Mouse (Mus musculus) spleen, postnatal 14 days (tissue): ENCODE results near the gene 1600002K03Rik.

Experiments
- DNase-seq, 2 experiments: peaks; one replicate each; pipeline ENCODE4 v3.0.0; 2021 to 2022; ENCODE audit warnings: low spot score in 2 of 2

The 1600002K03Rik gene

DNA sequence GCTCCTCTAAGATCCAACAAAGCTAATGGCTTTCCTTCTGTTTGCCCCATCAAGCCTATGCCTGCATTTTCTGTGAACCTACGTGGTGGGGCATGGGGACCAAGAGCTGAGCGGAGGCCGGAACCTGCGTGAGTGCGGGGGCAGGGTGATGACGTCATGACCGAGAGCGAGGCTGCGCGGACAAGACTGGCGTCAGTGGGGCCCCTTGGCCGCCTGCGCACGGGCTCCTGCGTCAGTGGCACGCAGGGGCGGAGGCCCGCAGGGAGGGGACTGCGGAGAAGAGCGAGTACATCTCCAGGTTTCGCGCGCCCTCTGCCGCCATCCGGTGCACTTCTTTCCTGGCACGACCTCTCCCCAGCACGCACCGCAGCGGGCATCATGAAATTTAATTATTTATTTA lies 31.5 kb upstream of the 1600002K03Rik start:
- DNase-seq, result peak; percentile 89 to 93

GRCm38 (mm10) chr10:80141786-80142529 lies 30.8 kb upstream of the 1600002K03Rik start:
- DNase-seq, result peak; percentile 83 to 87

DNA sequence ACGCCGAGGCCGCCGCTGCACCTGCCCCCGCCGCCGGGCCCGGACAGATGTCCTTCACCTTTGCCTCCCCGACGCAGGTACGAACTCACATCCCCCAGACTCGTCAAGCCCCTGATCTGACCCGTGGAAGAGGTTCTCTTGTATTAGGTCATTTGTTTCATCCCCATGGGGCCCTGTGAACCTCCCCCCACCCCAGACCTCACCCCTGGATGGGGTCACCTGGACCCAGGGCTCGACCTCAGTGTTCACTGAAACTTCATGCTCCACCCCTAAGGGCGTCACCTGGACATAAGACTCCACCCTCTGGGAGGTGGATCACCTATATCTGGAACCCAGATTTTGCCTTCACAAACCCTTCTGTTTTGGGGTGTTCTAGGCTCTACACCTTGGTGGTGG lies 30.2 kb upstream of the 1600002K03Rik start:
- no peak for DNase-seq

- no peak for DNase-seq
Measured at GRCm38 (mm10) chr10:80143664-80144063, 29.1 kb upstream of the 1600002K03Rik start.

- no peak for DNase-seq
Measured at GRCm38 (mm10) chr10:80144159-80144558, 28.6 kb upstream of the 1600002K03Rik start.

DNA sequence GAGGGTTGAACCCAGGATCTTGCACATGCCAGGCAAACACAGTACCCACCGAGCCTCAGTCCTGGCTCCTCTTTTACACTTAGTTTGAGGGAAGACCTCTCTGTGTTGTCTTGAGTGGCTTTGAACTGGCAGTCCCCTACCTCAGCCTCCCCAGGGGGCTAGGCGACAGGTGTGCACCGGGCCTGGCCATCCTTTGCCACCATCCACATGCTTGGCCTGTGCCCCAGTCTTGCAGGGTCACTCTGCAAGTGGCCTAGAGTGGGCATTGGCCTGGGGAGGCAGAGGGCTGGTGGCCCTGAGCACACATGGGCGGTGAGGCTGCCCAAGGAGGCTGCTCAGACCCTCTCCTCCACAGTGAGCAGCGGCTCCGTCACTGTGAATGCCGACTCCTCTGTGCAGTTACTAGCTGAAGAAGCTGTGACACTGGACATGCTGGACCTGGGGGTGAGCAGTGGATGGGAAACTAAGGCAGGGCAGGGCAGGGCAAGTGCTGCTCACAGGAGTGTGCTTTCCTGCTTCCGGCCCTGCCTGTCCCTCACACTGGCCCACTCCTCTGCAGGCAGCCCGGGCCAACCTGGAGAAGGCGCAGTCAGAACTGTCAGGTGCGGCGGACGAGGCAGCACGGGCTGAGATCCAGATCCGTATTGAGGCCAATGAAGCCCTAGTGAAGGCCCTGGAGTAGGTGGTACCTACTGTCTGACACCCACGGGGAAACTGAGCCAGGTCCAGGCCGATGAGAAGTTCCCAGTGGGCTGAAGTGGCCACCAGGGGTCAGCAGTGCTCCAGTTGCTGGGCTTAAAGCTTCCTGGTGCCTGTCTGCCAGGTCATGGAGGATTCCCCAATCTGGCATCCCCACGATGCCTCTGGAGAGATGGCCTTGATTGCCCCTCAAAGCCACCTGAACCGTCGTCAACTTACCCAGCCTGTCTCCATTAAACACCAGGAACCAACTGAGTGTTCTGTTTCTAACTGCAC lies 27.6 kb upstream of the 1600002K03Rik start:
- DNase-seq, result peak; percentile 67 to 75

DNA sequence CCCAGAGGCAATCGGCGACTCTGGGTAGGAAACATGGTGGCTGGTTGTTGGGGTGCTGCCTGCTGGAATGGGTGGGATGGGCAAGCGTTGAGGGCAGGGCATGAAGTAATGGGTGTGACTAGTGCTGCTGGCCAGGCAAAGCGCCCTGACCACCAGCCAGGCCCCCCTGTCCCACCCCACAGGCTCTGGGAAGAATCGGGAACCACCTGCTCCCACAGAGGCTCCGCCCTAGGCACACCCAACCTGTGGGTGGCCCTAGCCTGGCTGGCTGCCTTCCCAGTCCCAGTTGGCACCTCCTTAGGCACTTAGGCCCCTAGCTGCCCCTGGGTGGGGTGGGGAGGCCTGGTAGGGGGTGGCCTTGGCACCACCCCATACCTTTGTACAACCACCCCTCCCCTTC lies 26.8 kb upstream of the 1600002K03Rik start:
- DNase-seq, result peak in 1 of 2 experiments; percentile 48

GRCm38 (mm10) chr10:80146568-80147011 lies 26.2 kb upstream of the 1600002K03Rik start:
- no peak for DNase-seq

- no peak for DNase-seq
Measured at GRCm38 (mm10) chr10:80147146-80147718, 25.5 kb upstream of the 1600002K03Rik start.

DNA sequence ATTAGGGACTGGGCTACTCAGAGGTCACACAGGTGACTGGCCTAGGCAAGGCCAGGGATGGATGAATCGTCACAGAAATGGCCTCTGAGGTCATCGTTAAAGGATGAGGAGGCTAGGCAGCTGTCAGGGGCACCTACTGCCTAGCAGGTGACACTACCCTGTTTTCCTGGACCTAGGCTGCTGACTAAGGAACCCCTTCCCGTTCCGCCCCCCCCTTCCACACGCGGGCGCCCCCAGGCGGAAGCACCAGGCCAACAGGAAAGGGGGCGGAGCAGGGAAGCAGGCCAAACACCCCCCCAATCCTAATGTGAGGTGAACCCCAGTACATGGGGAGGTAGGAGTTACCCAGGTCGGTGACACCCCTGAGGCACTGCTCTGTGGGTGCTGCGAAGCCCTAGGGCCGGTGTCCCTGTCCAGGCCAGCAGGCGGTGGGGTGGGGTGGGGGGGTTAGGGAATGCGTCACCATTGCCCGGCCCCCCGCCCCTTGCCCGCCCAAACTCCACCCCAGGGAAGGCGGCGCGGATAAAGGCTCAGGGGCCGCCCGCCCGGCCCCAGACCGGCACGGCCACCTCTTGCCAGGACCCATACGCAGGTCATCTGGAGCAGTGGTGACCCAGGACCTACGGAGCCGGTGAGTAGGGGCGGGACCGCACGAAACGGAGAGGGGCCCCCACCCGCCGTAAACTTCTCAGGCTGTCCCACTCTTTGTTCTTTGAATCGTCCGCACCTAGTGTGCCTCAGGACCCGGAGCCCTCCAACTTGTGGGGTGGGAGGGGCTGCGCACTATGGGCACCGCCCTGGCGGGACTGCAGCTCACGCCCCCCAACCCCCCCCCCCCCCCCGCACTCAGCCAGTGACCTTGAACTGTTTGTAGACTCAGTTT lies 24.8 kb upstream of the 1600002K03Rik start, which contains the start of gene Midn:
Gene Midn (plus strand): TSS at position 554 of the 883 bp plus-strand sequence.
- DNase-seq, result peak; percentile 52 to 54

DNA sequence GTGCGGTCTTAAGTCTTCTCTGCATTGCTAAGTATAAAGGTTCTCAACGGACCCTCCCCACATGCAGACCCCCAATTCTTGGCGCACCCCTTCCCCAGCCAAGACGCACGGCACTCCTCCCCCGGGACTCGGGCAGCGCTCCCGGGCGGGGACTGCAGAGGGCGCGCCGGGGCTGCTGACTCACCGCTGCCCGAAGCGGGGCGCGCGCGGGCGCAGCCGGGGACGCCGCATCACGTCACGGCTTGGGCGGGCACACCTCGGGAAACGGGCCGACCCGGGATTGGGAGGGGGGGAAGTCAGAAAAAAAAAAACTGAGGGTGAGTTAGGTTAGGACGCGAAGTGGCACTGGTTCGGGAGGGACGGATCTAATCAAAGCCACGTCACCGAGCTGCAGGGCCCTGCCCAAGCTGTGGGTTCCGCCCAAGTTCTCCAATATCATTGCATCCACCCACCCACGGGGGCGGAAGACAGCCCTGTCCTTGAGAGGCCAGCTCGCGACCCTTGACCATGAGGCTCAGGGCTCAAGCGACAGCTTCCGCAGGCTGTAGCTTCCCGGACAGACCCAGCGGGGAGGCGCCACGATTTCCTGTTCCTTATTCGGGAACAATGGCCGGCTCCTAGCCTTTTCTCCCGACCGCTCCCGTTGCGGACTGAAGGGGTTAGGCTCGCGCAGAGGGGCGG lies 24.0 kb upstream of the 1600002K03Rik start:
- peak; percentile 87 to 91 for DNase-seq

DNA sequence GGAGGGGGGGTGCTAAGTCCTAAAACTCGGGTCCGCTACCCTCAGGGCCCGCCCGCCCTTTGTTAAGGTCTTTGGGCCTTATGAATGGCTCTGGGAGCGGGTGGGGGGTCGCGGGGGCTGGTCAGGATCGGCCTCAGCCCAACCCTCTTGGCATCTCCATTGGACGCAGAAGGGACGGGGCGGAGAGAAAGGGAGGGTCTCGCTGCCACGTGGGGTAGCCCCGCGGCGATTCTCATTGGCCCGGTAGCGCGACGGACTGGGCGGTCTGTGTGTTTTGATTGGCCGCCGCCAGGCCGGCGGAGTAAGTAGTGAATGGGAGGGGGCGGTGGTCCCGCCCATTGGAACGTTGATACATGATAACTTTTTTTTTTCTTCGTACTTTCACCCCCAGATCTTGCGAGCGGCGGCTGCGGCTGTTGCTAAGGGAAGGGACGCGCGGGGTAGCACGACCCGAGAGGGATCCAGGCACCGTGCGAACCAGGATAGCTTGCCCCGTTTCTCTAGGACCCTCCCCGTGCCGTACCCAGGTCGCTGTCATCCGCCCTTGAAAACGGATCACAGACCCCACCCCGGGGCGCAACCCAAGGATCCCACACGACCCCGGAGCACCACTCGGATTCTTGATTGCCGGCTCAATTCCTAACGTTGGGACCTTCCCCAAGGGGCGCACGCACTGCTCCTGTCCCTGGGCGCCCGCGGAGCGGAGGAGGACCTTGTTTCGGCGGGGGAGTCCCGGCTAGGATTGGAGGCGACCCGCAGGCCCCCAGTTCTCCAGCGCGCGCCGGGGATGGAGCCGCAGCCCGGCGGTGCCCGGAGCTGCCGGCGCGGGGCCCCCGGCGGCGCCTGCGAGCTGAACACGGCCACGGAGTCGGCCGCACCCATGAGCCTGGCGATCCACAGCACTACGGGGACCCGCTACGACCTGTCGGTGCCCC lies 23.2 kb upstream of the 1600002K03Rik start:
- DNase-seq, result peak; percentile 91

DNA sequence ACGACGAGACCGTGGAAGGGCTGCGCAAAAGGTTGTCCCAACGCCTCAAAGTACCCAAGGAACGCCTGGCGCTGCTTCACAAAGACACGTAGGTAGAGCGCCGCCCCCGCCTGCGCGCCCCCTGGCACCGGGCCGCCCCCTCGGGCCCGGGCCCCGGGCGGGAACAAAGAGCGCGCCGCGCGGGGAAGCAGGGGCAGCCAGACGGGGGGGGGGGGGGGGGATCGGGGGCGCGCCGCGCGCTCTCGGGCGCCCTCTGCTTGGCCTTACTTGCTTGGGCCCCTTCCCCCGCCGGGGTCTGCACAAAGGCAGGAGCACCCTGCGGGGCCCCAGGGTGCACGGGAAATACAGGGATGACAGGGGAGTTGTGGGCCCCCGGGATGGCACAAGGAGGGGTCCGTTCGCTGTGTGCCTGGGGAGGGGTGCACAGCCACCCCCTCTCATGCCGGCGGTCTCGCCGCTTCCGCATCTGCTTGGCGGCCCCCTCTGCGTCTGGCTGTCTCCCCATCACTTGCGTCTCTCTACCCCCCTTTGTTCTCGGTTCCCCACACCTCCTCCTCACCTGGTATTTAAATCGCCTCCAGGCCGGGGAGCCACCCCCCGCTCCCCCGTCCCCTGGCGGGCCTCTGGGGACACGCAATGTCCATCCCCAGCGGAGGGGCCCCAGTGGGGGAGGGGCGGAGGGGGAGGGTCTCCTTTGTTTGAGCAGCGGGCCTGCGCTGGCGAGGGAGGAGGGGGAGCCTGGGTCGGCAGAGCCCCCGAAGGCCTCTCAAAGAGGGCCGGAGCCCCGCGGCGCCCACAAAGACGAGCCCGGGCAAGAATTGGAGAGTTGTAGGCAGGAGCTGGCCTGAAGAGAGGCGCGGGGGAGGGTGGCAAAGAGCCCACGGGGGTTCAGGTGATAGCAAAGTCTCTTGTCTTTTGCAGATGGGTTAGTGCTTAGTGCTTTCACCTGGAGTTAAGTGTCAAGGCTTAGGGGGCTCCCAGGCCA lies 22.2 kb upstream of the 1600002K03Rik start:
- DNase-seq, result peak; percentile 40 to 58

DNA sequence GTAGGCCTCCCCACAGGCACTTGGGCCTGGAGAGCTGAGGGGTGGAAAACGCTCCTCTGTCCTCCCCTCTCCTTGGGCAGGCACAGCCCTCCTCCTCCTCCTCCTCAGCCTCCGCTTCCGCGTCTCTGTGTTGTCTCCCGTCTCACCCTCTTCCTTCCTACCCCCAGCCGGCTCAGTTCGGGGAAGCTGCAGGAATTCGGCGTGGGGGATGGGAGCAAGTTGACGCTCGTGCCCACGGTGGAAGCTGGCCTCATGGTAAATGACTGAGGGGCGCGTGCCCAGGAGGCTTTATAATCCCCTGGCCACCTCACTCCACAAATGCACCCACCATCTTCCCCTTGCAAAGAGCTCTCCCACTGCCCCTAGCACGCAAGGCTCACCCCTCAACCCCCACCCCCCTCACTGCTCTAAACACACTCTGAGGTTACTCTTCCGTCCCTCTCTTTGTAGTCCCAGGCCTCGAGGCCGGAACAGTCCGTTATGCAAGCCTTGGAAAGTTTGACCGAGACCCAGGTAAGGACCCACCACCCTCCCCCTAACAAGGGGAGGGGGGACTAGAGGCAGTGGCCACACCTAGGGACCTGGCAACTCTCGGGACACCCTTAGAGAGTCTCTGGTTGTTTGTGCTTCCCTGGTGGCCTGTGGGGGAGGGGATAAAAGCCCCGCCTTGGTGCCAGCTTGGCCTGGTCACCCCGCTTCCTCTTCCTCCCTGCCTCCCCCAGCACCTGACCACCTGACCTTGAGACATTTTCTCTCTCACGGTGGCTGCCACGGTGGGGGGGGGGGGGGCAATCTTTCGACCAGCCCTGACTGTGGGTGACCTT lies 21.3 kb upstream of the 1600002K03Rik start:
- peak; percentile 53 to 61 for DNase-seq

DNA sequence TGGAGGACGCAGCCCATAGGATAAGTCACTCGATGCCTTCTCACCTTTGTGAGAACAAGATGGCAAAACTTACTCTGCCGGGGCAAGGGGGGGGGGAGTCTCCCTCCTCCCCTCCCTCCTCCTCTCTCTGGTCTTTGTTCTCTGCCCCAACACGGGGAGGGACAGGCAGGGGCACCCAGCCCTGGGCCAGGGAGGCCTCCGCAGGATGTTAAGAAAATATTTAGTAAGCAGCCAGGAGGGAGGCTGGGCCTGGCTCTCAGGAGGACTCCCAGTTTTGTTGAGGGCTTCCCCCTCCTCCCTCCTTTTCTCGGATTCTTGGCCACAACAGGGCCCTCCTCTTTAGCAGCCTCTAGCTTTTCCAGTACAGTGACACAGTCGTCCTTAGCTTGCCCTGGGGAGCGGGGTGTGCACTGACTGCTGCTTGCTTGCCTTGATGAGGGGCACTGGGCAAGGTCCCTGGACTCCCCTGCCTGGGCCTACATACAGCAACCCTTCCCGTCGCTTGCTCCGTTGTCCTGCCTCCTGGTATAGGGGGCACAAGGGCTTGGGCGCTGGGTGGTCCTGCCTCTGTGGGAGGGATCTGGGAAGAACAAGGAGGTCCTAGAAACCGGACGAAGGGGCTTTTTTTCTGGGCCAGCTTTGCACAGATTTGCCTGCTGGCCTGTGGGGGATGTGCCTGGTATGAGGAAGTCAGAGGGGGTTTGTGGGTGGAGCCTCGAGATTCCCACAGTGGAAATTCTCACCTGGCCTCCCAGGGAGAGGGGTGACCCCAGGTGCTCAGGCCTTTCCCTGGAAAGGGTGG lies 20.5 kb upstream of the 1600002K03Rik start:
- no peak for DNase-seq

DNA sequence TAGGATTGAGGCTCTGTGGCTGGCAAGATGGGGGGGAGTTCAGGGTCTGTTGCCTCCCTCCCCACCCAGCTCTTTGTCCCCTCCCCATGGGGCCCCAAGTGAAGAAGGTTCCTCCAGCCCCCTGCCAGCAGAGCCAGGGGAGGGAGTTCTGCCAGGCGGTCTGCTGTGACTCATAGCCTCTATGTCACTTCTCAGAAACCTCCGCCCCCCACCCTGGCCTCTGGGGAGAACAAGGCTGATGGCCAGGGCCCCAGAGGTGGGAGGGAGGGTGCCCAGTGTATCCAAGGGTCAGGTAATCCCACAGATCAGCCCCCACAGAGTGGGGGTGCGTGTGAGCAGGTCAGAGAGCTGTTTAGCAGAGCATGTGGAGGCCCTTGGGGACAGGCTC lies 19.9 kb upstream of the 1600002K03Rik start:
- no peak for DNase-seq
